Mouse (Mus musculus) spleen, postnatal 10 days (tissue): ENCODE data around the gene Thsd7b.

Experiments used
- DNase-seq, 2 experiments: peaks; one replicate each; pipeline ENCODE4 v3.0.0; 2021 to 2022; ENCODE audit warnings: low spot score in 2 of 2

The Thsd7b gene

GRCm38 (mm10) chr1:129519751-129520150 is 246.6 kb downstream of the Thsd7b start:
- DNase-seq = no peak

- no peak for DNase-seq
Measured at GRCm38 (mm10) chr1:129526967-129527366, 253.9 kb downstream of the Thsd7b start.

- DNase-seq = no peak
Measured at GRCm38 (mm10) chr1:129532206-129532605, 259.1 kb downstream of the Thsd7b start.

GRCm38 (mm10) chr1:129538508-129538907 is 265.4 kb downstream of the Thsd7b start:
- DNase-seq = no peak

- no peak for DNase-seq
Measured at GRCm38 (mm10) chr1:129538970-129539369, 265.9 kb downstream of the Thsd7b start.

GRCm38 (mm10) chr1:129540751-129541150 is 267.6 kb downstream of the Thsd7b start:
- DNase-seq = no peak

GRCm38 (mm10) chr1:129542563-129543146 is 269.6 kb downstream of the Thsd7b start:
- no peak for DNase-seq

GRCm38 (mm10) chr1:129543169-129543568 is 270.1 kb downstream of the Thsd7b start:
- no peak for DNase-seq

- no peak for DNase-seq
Measured at GRCm38 (mm10) chr1:129558054-129558453, 285.0 kb downstream of the Thsd7b start.

- no peak for DNase-seq
Measured at GRCm38 (mm10) chr1:129559137-129559536, 286.0 kb downstream of the Thsd7b start.

GRCm38 (mm10) chr1:129559812-129560211 is 286.7 kb downstream of the Thsd7b start:
- DNase-seq = no peak

GRCm38 (mm10) chr1:129562707-129563106 is 289.6 kb downstream of the Thsd7b start:
- DNase-seq = no peak

- no peak for DNase-seq
Measured at GRCm38 (mm10) chr1:129570522-129570921, 297.4 kb downstream of the Thsd7b start.

GRCm38 (mm10) chr1:129579955-129580354 is 306.9 kb downstream of the Thsd7b start:
- DNase-seq = no peak

GRCm38 (mm10) chr1:129586635-129587034 is 313.5 kb downstream of the Thsd7b start:
- DNase-seq = no peak

- DNase-seq = no peak
Measured at GRCm38 (mm10) chr1:129589366-129590002, 316.4 kb downstream of the Thsd7b start.

GRCm38 (mm10) chr1:129595447-129595846 is 322.3 kb downstream of the Thsd7b start:
- peak in 1 of 2 experiments; percentile 11 for DNase-seq

GRCm38 (mm10) chr1:129600933-129601332 is 327.8 kb downstream of the Thsd7b start:
- no peak for DNase-seq

GRCm38 (mm10) chr1:129602284-129602683 is 329.2 kb downstream of the Thsd7b start:
- no peak for DNase-seq

GRCm38 (mm10) chr1:129608395-129608794 is 335.3 kb downstream of the Thsd7b start:
- no peak for DNase-seq

GRCm38 (mm10) chr1:129616080-129616479 is 343.0 kb downstream of the Thsd7b start:
- no peak for DNase-seq

GRCm38 (mm10) chr1:129619440-129620301 is 346.6 kb downstream of the Thsd7b start:
- DNase-seq = no peak

GRCm38 (mm10) chr1:129624519-129624918 is 351.4 kb downstream of the Thsd7b start:
- no peak for DNase-seq
